In genomic region chr4:63402558-63402957, GRCm38 (mm10) we compare ENCODE assay signal across 9 mouse cellular contexts. TPM values are rescaled to one million over a fixed set of nuclear protein-coding genes. Genes with fewer than 3 reads are reported as not detected.
DNase-seq lines count a peak whose midpoint lies in the region; ATAC-seq and TF ChIP-seq lines count a peak whose summit lies in the region.
"Had no signal": no experiment of that assay in that cellular context is flagged by ENCODE, and none has a peak within 500 bp of the region (broad histone marks: within the 10 kb centered on the region; RNA-seq: fewer than 3 reads in every experiment).

No protein-coding gene starts in this region.

- intact Hi-C loops in heart, postnatal 36 days (cut with DNase I), result no loop called here

- peak overlapping the region; percentile 41 for H3K4me3 ChIP-seq in heart, embryonic 13.5 days
- H3K4me3 ChIP-seq in bone marrow macrophage, adult 2 months (ENCODE audit: insufficient read depth, low read length), result peak overlapping the region; percentile 81
- H3K4me3 ChIP-seq in midbrain, embryonic 10.5 days, result peak overlapping the region; percentile 42

- TF ChIP-seq CTCF in bone marrow macrophage, adult 2 months (IDR thresholded peaks at IDR 0.05; ENCODE audit: low read depth, low read length), result no peak

- no peak for TF ChIP-seq POLR2A in bone marrow macrophage, adult 2 months (IDR thresholded peaks at IDR 0.05; ENCODE audit: borderline replicate concordance, low read depth, low read length)

- H3K27me3 ChIP-seq in heart, embryonic 13.5 days (replicated peaks), result 0 out of 2 replicates have a peak, but pooled peaks cover 7% of the 10 kb centered on the region
- H3K27me3 ChIP-seq in midbrain, embryonic 10.5 days (ENCODE audit: low read depth, poor library complexity, severe bottlenecking), result no peaks in the 10 kb centered on the region

- peaks cover 74% of the 10 kb centered on the region for H3K4me1 ChIP-seq in heart, embryonic 13.5 days
- peaks cover 40% of the 10 kb centered on the region for H3K4me1 ChIP-seq in bone marrow macrophage, adult 2 months (ENCODE audit: control insufficient read depth, insufficient read depth, low read length)
- H3K4me1 ChIP-seq in midbrain, embryonic 10.5 days, result peaks cover 73% of the 10 kb centered on the region

- no peaks in the 10 kb centered on the region for H3K9me3 ChIP-seq in heart, embryonic 13.5 days
- no peaks in the 10 kb centered on the region for H3K9me3 ChIP-seq in midbrain, embryonic 10.5 days (replicated peaks)

- H3K4me2 ChIP-seq in heart, embryonic 13.5 days, result peak overlapping the region; percentile 65

- ATAC-seq in heart, embryonic 13.5 days (ENCODE audit: extremely low read depth, insufficient number of reproducible peaks, low FRiP score, low TSS enrichment), result no peak

- H3K9ac ChIP-seq in heart, embryonic 13.5 days, result peak overlapping the region; percentile 76

- peak overlapping the region; percentile 91 for H3K27ac ChIP-seq in heart, embryonic 13.5 days (replicated peaks)
- peak overlapping the region; percentile 86 for H3K27ac ChIP-seq in bone marrow macrophage, adult 2 months (ENCODE audit: insufficient read depth, low read depth, low read length)
- H3K27ac ChIP-seq in midbrain, embryonic 10.5 days (replicated peaks), result peak overlapping the region; percentile 89

- no peaks in the 10 kb centered on the region for H3K36me3 ChIP-seq in heart, embryonic 13.5 days
- H3K36me3 ChIP-seq in midbrain, embryonic 10.5 days, result peaks cover 5% of the 10 kb centered on the region

- DNase-seq in heart, postnatal 36 days, result no peak
- DNase-seq in induced T-regulatory cell, adult 2 months (ENCODE audit: low read depth), result peak; percentile 66
- no peak for DNase-seq in midbrain, embryonic 10.5 days (ENCODE audit: low spot score)
- DNase-seq in layer of hippocampus, adult 18-20 months (ENCODE audit: low spot score in 2 of 2), result no peak
- no peak for DNase-seq in ovary, postnatal 36 days (ENCODE audit: low spot score)
- no peak for DNase-seq in frontal cortex, adult 2 months (ENCODE audit: extremely low spot score in 1 of 2, low spot score in 1 of 2)

- WGBS in heart, embryonic 13.5 days, result 39% methylated on average over 6 of the region's 6 CpGs
- 72% methylated on average over 6 of the region's 6 CpGs for WGBS in midbrain, embryonic 10.5 days

RNA-seq across cellular contexts. Expression of gene Akna, which starts 0.6 kb away (rescaled TPM):
- polyA plus RNA-seq in heart, embryonic 13.5 days (2015; fragmentation: Nextera tagmentation; extraction: Ambion mirVana), result 2.8 and 3.5 TPM in 2 replicates
- 1 to 10 TPM; 3.6 to 4.0 TPM for total RNA-seq in heart, postnatal 36 days (2021)
- 33.3 and 39.4 TPM in 2 replicates for polyA plus RNA-seq in bone marrow macrophage, adult 2 months (2012; ENCODE audit: insufficient read depth, insufficient read length, missing spikeins)
- polyA plus RNA-seq in midbrain, embryonic 10.5 days (2016; fragmentation: Nextera tagmentation; extraction: Ambion mirVana), result 12.8 and 17.3 TPM in 2 replicates
- 1 to 10 TPM; 3.1 to 3.8 TPM for total RNA-seq in layer of hippocampus, adult 18-20 months (2021)
- 2.7 and 3.1 TPM in 2 replicates for polyA plus RNA-seq in frontal cortex, adult 2 months (2012; rRNA removed)

RNA-seq across cellular contexts. Expression of gene Orm2, which starts 40.3 kb away (rescaled TPM):
- polyA plus RNA-seq in heart, embryonic 13.5 days (2015; fragmentation: Nextera tagmentation; extraction: Ambion mirVana), result not detected in 2 replicates
- total RNA-seq in heart, postnatal 36 days (2021), result not detected
- polyA plus RNA-seq in bone marrow macrophage, adult 2 months (2012; ENCODE audit: insufficient read depth, insufficient read length, missing spikeins), result not detected in 2 replicates
- not detected in 2 replicates for polyA plus RNA-seq in midbrain, embryonic 10.5 days (2016; fragmentation: Nextera tagmentation; extraction: Ambion mirVana)
- not detected for total RNA-seq in layer of hippocampus, adult 18-20 months (2021)
- 0.15 TPM in 1 of 2 replicates, not detected in the other for polyA plus RNA-seq in frontal cortex, adult 2 months (2012; rRNA removed)
- total RNA-seq: ES-E14 had no signal

RNA-seq across cellular contexts. Expression of gene Orm3, which starts 46.6 kb away (rescaled TPM):
- polyA plus RNA-seq in heart, embryonic 13.5 days (2015; fragmentation: Nextera tagmentation; extraction: Ambion mirVana), result not detected in 2 replicates
- total RNA-seq in heart, postnatal 36 days (2021), result 1 to 10 TPM; 2.0 to 2.1 TPM
- not detected in 2 replicates for polyA plus RNA-seq in bone marrow macrophage, adult 2 months (2012; ENCODE audit: insufficient read depth, insufficient read length, missing spikeins)
- polyA plus RNA-seq in midbrain, embryonic 10.5 days (2016; fragmentation: Nextera tagmentation; extraction: Ambion mirVana), result not detected in 2 replicates
- not detected for total RNA-seq in layer of hippocampus, adult 18-20 months (2021)
- polyA plus RNA-seq in frontal cortex, adult 2 months (2012; rRNA removed), result not detected in 2 replicates
- total RNA-seq: ES-E14 had no signal

RNA-seq across cellular contexts. Expression of gene Orm1, which starts 58.2 kb away (rescaled TPM):
- polyA plus RNA-seq in heart, embryonic 13.5 days (2015; fragmentation: Nextera tagmentation; extraction: Ambion mirVana), result not detected in 2 replicates
- 1 to 10 TPM in 1 of 2 experiments, not detected in 1; 1.5 TPM for total RNA-seq in heart, postnatal 36 days (2021)
- not detected in 2 replicates for polyA plus RNA-seq in bone marrow macrophage, adult 2 months (2012; ENCODE audit: insufficient read depth, insufficient read length, missing spikeins)
- polyA plus RNA-seq in midbrain, embryonic 10.5 days (2016; fragmentation: Nextera tagmentation; extraction: Ambion mirVana), result not detected in 2 replicates
- total RNA-seq in layer of hippocampus, adult 18-20 months (2021), result not detected
- 0.12 TPM in 1 of 2 replicates, not detected in the other for polyA plus RNA-seq in frontal cortex, adult 2 months (2012; rRNA removed)
- total RNA-seq: ES-E14 had no signal
